In the genomic region with DNA sequence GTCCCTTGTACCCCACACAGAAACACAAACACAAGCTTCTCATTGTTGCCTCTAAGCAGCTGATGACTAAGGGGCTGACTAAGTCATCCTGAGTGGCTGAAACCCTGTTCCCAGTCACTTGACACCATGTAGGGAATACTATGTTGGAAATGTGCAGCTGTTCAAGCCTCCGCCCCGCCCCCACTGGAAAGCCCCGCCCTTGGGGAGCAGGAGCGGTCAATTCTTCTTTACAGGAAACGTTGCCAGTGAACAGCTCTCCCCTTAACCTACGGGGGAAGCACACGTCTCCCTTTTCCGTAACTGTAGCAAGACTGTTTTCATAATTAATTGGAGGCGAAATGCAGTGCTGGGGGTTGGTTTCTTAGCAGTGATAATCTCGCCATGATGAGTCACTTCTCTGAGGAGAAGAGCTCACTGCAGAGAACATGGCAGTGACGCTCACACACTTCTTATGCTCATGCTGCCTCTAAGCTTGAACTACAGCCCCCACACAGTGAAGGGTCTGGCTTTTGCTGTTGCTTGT, we compare ENCODE assay signal across 8 mouse cellular contexts. TPM values are rescaled to one million over a fixed set of nuclear protein-coding genes. Genes with fewer than 3 reads are reported as not detected.
DNase-seq lines count a peak whose midpoint lies in the region; ATAC-seq and TF ChIP-seq lines count a peak whose summit lies in the region.

No protein-coding gene starts in this region.

- H3K36me3 ChIP-seq in hindbrain, embryonic 11.5 days (ENCODE audit: control insufficient read depth, insufficient read depth, low read length): no peaks in the 10 kb centered on the region
- H3K36me3 ChIP-seq in lung, embryonic 14.5 days (ENCODE audit: insufficient read depth): no peaks in the 10 kb centered on the region

- H3K4me1 ChIP-seq in brown adipose tissue, adult 24 weeks (ENCODE audit: control insufficient read depth, insufficient read depth, insufficient read length, low read length): 0 out of 2 replicates have a peak, but pooled peaks cover 3% of the 10 kb centered on the region
- H3K4me1 ChIP-seq in hindbrain, embryonic 11.5 days (replicated peaks; ENCODE audit: control insufficient read depth, insufficient read depth, low read length): no peaks in the 10 kb centered on the region
- peaks cover 3% of the 10 kb centered on the region; the same call in 1 of the 2 replicates for H3K4me1 ChIP-seq in lung, embryonic 14.5 days (ENCODE audit: insufficient read depth)

- peak overlapping the region; percentile 41; the same call in 1 of the 2 replicates for H3K9ac ChIP-seq in hindbrain, embryonic 11.5 days (ENCODE audit: low read depth, low read length)
- 0 out of 2 replicates have a peak overlapping the region, but pooled peaks have one; percentile 20 for H3K9ac ChIP-seq in lung, embryonic 14.5 days

- peak overlapping the region; percentile 30 for H3K4me2 ChIP-seq in hindbrain, embryonic 11.5 days (replicated peaks; ENCODE audit: low read depth, low read length)
- peak overlapping the region; percentile 54 for H3K4me2 ChIP-seq in lung, embryonic 14.5 days

- no peaks in the 10 kb centered on the region for H3K27me3 ChIP-seq in hindbrain, embryonic 11.5 days (ENCODE audit: control insufficient read depth, insufficient read depth, low read length)
- no peaks in the 10 kb centered on the region for H3K27me3 ChIP-seq in lung, embryonic 14.5 days (ENCODE audit: insufficient read depth, low read length)

- no peak for TF ChIP-seq CTCF in lung, embryonic 14.5 days (IDR thresholded peaks at IDR 0.05; ENCODE audit: low read depth)

- peak; percentile 79 for ATAC-seq in hindbrain, embryonic 11.5 days (ENCODE audit: low FRiP score)
- peak; percentile 89 for ATAC-seq in lung, embryonic 14.5 days (ENCODE audit: insufficient read depth)

- 21% methylated on average over 11 of the region's 11 CpGs for WGBS in hindbrain, embryonic 11.5 days
- WGBS in lung, embryonic 14.5 days: 4% methylated on average over 11 of the region's 11 CpGs

- H3K27ac ChIP-seq in brown adipose tissue, adult 24 weeks (replicated peaks; ENCODE audit: low read depth, low read length): no peak overlapping the region; the same call in 1 of the 2 replicates
- no peak overlapping the region; the same call in 1 of the 2 replicates for H3K27ac ChIP-seq in hindbrain, embryonic 11.5 days (ENCODE audit: low read depth, low read length)
- 0 out of 2 replicates have a peak overlapping the region, but pooled peaks have one; percentile 51 for H3K27ac ChIP-seq in lung, embryonic 14.5 days (ENCODE audit: low read depth)

- peak; percentile 72 for DNase-seq in ES-CJ7 (ENCODE audit: low read depth, low spot score)
- peak; percentile 55 to 69 for DNase-seq in frontal cortex, postnatal 10 days (ENCODE audit: low spot score in 2 of 2)
- peak; percentile 77 for DNase-seq in hindbrain, embryonic 11.5 days (ENCODE audit: low spot score)
- peak; percentile 59 for DNase-seq in layer of hippocampus, adult 9-10 months (ENCODE audit: low spot score)
- DNase-seq in lung, embryonic 14.5 days: peak; percentile 85
- peak; percentile 43 for DNase-seq in ovary, adult 18-20 months (ENCODE audit: low spot score)
- DNase-seq in urinary bladder, adult 2 months (ENCODE audit: low spot score): peak; percentile 47

- no peaks in the 10 kb centered on the region for H3K9me3 ChIP-seq in hindbrain, embryonic 11.5 days (ENCODE audit: control insufficient read depth, low read length)
- no peaks in the 10 kb centered on the region for H3K9me3 ChIP-seq in lung, embryonic 14.5 days (ENCODE audit: low read depth, low read length)

- H3K4me3 ChIP-seq in brown adipose tissue, adult 24 weeks (ENCODE audit: insufficient read depth, low read depth, low read length): peak overlapping the region; percentile 54
- H3K4me3 ChIP-seq in hindbrain, embryonic 11.5 days (ENCODE audit: low read depth, low read length): 0 out of 2 replicates have a peak overlapping the region, but pooled peaks have one; percentile 12
- H3K4me3 ChIP-seq in lung, embryonic 14.5 days (ENCODE audit: low read depth, low read length): peak overlapping the region; percentile 25

RNA-seq across cellular contexts. Expression of a gene that starts 27.7 kb away (rescaled TPM):
- polyA plus RNA-seq in brown adipose tissue, adult 24 weeks (2012; ENCODE audit: insufficient read depth, insufficient read length, missing spikeins): 196 and 220 TPM in 2 replicates
- polyA plus RNA-seq in hindbrain, embryonic 11.5 days (2014; fragmentation: Nextera tagmentation; extraction: Ambion mirVana): 268 and 275 TPM in 2 replicates
- 180 and 196 TPM in 2 replicates for polyA plus RNA-seq in lung, embryonic 14.5 days (2014; fragmentation: Nextera tagmentation; extraction: Ambion mirVana)
- 107 and 161 TPM in 2 replicates for polyA plus RNA-seq in urinary bladder, adult 2 months (2012; rRNA removed)

RNA-seq across cellular contexts. Expression of a gene that starts 39.5 kb away (rescaled TPM):
- polyA plus RNA-seq in brown adipose tissue, adult 24 weeks (2012; ENCODE audit: insufficient read depth, insufficient read length, missing spikeins): 36.7 and 49.2 TPM in 2 replicates
- 240 and 245 TPM in 2 replicates for polyA plus RNA-seq in hindbrain, embryonic 11.5 days (2014; fragmentation: Nextera tagmentation; extraction: Ambion mirVana)
- polyA plus RNA-seq in lung, embryonic 14.5 days (2014; fragmentation: Nextera tagmentation; extraction: Ambion mirVana): 186 and 188 TPM in 2 replicates
- 60.7 and 68.1 TPM in 2 replicates for polyA plus RNA-seq in urinary bladder, adult 2 months (2012; rRNA removed)
